In the genomic region with DNA sequence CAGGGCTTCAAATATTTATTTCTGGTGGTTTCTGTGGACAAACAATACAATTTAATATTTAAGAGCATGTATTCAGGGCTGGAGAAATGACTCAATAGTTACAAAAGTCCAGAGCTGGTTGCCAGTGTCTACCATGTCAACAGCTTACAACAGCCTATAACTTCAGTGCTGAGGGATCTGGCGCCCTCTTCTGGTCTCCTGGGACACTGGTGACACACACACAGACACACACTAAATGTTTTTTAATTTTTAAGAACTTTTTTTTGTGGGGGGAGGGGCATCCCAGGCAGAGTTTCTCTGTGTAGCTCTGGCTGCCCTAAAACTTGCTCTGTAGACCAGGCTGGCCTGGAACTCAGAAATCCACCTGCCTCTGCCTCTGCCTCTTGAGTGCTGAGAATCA, we compare ENCODE assay signal across 9 mouse cellular contexts. TPM values are rescaled to one million over a fixed set of nuclear protein-coding genes. Genes with fewer than 3 reads are reported as not detected.
A peak's percentile ranks its signal among the peaks of the same experiment; 100 is the strongest.
DNase-seq lines count a peak whose midpoint lies in the region; ATAC-seq and TF ChIP-seq lines count a peak whose summit lies in the region.
"Had no signal": no experiment of that assay in that cellular context is flagged by ENCODE, and none has a peak within 500 bp of the region (broad histone marks: within the 10 kb centered on the region; RNA-seq: fewer than 3 reads in every experiment).

No protein-coding gene starts in this region.

- H3K36me3 ChIP-seq in liver, embryonic 11.5 days (ENCODE audit: control insufficient read depth, insufficient read depth, low read length): no peaks in the 10 kb centered on the region
- no peaks in the 10 kb centered on the region for H3K36me3 ChIP-seq in embryonic facial prominence, embryonic 14.5 days (ENCODE audit: control insufficient read depth, insufficient read depth, low read length)
- no peaks in the 10 kb centered on the region for H3K36me3 ChIP-seq in liver, postnatal 0 days (replicated peaks; ENCODE audit: insufficient read depth, low read length)
- H3K36me3 ChIP-seq: heart, embryonic 13.5 days had no signal

- no peak for TF ChIP-seq EP300 in liver, postnatal 0 days (IDR thresholded peaks at IDR 0.05; ENCODE audit: low read depth)

- H3K4me3 ChIP-seq in cerebellum, adult 2 months (replicated peaks; ENCODE audit: insufficient read depth, low read depth, low read length): no peak overlapping the region
- no peak overlapping the region for H3K4me3 ChIP-seq in liver, embryonic 11.5 days (ENCODE audit: low read depth, low read length)
- H3K4me3 ChIP-seq in embryonic facial prominence, embryonic 14.5 days (ENCODE audit: low read depth, low read length): no peak overlapping the region
- H3K4me3 ChIP-seq in liver, postnatal 0 days (ENCODE audit: low read depth, low read length): no peak overlapping the region
- H3K4me3 ChIP-seq: heart, embryonic 13.5 days had no signal

- TF ChIP-seq POLR2A in cerebellum, adult 2 months (IDR thresholded peaks at IDR 0.05; ENCODE audit: borderline replicate concordance, insufficient read depth, low read length): no peak

- no peak overlapping the region for H3K27ac ChIP-seq in cerebellum, adult 2 months (ENCODE audit: insufficient read depth, low read length)
- no peak overlapping the region for H3K27ac ChIP-seq in liver, embryonic 11.5 days (ENCODE audit: low read depth, low read length)
- H3K27ac ChIP-seq in embryonic facial prominence, embryonic 14.5 days (replicated peaks; ENCODE audit: low read depth, low read length): no peak overlapping the region
- H3K27ac ChIP-seq in liver, postnatal 0 days (ENCODE audit: low read depth): no peak overlapping the region
- H3K27ac ChIP-seq: heart, embryonic 13.5 days had no signal

- WGBS in cerebellum, adult 2 months: 6% methylated on average over 1 of the region's 1 CpGs
- WGBS in liver, embryonic 11.5 days: 6% methylated on average over 1 of the region's 1 CpGs
- 0% methylated on average over 1 of the region's 1 CpGs for WGBS in embryonic facial prominence, embryonic 14.5 days
- 4% methylated on average over 1 of the region's 1 CpGs for WGBS in liver, postnatal 0 days (ENCODE audit: insufficient replicate concordance)

- no peaks in the 10 kb centered on the region for H3K27me3 ChIP-seq in cerebellum, adult 2 months (ENCODE audit: control insufficient read depth, insufficient read depth, low read length)
- peaks cover 18% of the 10 kb centered on the region for H3K27me3 ChIP-seq in liver, embryonic 11.5 days (replicated peaks; ENCODE audit: control insufficient read depth, insufficient read depth, low read length)
- 0 out of 2 replicates have a peak, but pooled peaks cover 4% of the 10 kb centered on the region for H3K27me3 ChIP-seq in embryonic facial prominence, embryonic 14.5 days (replicated peaks; ENCODE audit: control insufficient read depth, insufficient read depth, low read length)
- H3K27me3 ChIP-seq in liver, postnatal 0 days (ENCODE audit: insufficient read depth, low read length): peaks cover 9% of the 10 kb centered on the region; the same call in 1 of the 2 replicates

- no peak overlapping the region for H3K9ac ChIP-seq in liver, embryonic 11.5 days (ENCODE audit: low read depth, low read length)
- no peak overlapping the region for H3K9ac ChIP-seq in embryonic facial prominence, embryonic 14.5 days (ENCODE audit: low read depth, low read length)
- no peak overlapping the region for H3K9ac ChIP-seq in liver, postnatal 0 days (replicated peaks)
- H3K9ac ChIP-seq: heart, embryonic 13.5 days had no signal

- no peak for DNase-seq in cerebellum, adult 2 months
- peak; percentile 66 for DNase-seq in liver
- DNase-seq in liver, embryonic 11.5 days (ENCODE audit: low spot score): no peak
- peak; percentile 40 for DNase-seq in T-cell, adult 2 months (ENCODE audit: low spot score)
- peak; percentile 25 for DNase-seq in embryonic facial prominence, embryonic 14.5 days (ENCODE audit: low spot score)
- peak; percentile 79 for DNase-seq in liver, postnatal 0 days
- DNase-seq in thymus, postnatal 4 days: peak; percentile 87

- ATAC-seq in cerebellum, adult (ENCODE audit: insufficient number of reproducible peaks, low FRiP score, low TSS enrichment): no peak
- no peak for ATAC-seq in liver, embryonic 11.5 days (replicated peaks; ENCODE audit: low FRiP score)
- ATAC-seq in embryonic facial prominence, embryonic 14.5 days (ENCODE audit: low read depth): no peak
- ATAC-seq in liver, postnatal 0 days: peak; percentile 76

- H3K4me2 ChIP-seq in liver, embryonic 11.5 days: no peak overlapping the region
- H3K4me2 ChIP-seq in embryonic facial prominence, embryonic 14.5 days (ENCODE audit: low read depth, low read length): no peak overlapping the region
- H3K4me2 ChIP-seq in liver, postnatal 0 days (ENCODE audit: low read depth, low read length): no peak overlapping the region
- H3K4me2 ChIP-seq: heart, embryonic 13.5 days had no signal

- peaks cover 3% of the 10 kb centered on the region for H3K4me1 ChIP-seq in cerebellum, adult 2 months (ENCODE audit: control insufficient read depth, insufficient read depth, low read length)
- H3K4me1 ChIP-seq in liver, embryonic 11.5 days (replicated peaks; ENCODE audit: control insufficient read depth, insufficient read depth, low read length): peaks cover 3% of the 10 kb centered on the region
- no peaks in the 10 kb centered on the region for H3K4me1 ChIP-seq in embryonic facial prominence, embryonic 14.5 days (ENCODE audit: control insufficient read depth, insufficient read depth, low read length)
- peaks cover 9% of the 10 kb centered on the region for H3K4me1 ChIP-seq in liver, postnatal 0 days (ENCODE audit: insufficient read depth)

- H3K9me3 ChIP-seq in liver, embryonic 11.5 days (ENCODE audit: control insufficient read depth, low read length): no peaks in the 10 kb centered on the region
- no peaks in the 10 kb centered on the region for H3K9me3 ChIP-seq in embryonic facial prominence, embryonic 14.5 days (ENCODE audit: control insufficient read depth, low read length)
- no peaks in the 10 kb centered on the region for H3K9me3 ChIP-seq in liver, postnatal 0 days (ENCODE audit: low read length)
- H3K9me3 ChIP-seq: heart, embryonic 13.5 days had no signal

- TF ChIP-seq CTCF in cerebellum, adult 2 months (IDR thresholded peaks at IDR 0.05; ENCODE audit: borderline replicate concordance, insufficient read depth, low read depth, low read length): peak; percentile 26; the same call in 1 of the 2 replicates
- peak; percentile 75 for TF ChIP-seq CTCF in liver, postnatal 0 days (IDR thresholded peaks at IDR 0.05; ENCODE audit: low read depth)

RNA-seq across cellular contexts. Expression of a gene that starts 4.8 kb away (rescaled TPM):
- 1.9 TPM in 2 replicates for polyA plus RNA-seq in cerebellum, adult 2 months (2012; rRNA removed)
- 2.6 TPM in 2 replicates for polyA plus RNA-seq in liver, embryonic 11.5 days (2014; fragmentation: Nextera tagmentation; extraction: Ambion mirVana)
- 8.1 and 9.1 TPM in 2 replicates for polyA plus RNA-seq in embryonic facial prominence, embryonic 14.5 days (2014; fragmentation: Nextera tagmentation; extraction: Ambion mirVana)
- polyA plus RNA-seq in liver, postnatal 0 days (2015; fragmentation: Nextera tagmentation; extraction: Ambion mirVana): 1.1 and 1.7 TPM in 2 replicates

RNA-seq across cellular contexts. Expression of a gene that starts 19.4 kb away (rescaled TPM):
- 153 and 190 TPM in 2 replicates for polyA plus RNA-seq in cerebellum, adult 2 months (2012; rRNA removed)
- polyA plus RNA-seq in liver, embryonic 11.5 days (2014; fragmentation: Nextera tagmentation; extraction: Ambion mirVana): 0.04 TPM in 1 of 2 replicates, not detected in the other
- 0.51 TPM in 2 replicates for polyA plus RNA-seq in embryonic facial prominence, embryonic 14.5 days (2014; fragmentation: Nextera tagmentation; extraction: Ambion mirVana)
- polyA plus RNA-seq in liver, postnatal 0 days (2015; fragmentation: Nextera tagmentation; extraction: Ambion mirVana): not detected in 2 replicates

RNA-seq across cellular contexts. Expression of a gene that starts 20.1 kb away (rescaled TPM):
- not detected in 2 replicates for polyA plus RNA-seq in cerebellum, adult 2 months (2012; rRNA removed)
- not detected in 2 replicates for polyA plus RNA-seq in liver, embryonic 11.5 days (2014; fragmentation: Nextera tagmentation; extraction: Ambion mirVana)
- polyA plus RNA-seq in embryonic facial prominence, embryonic 14.5 days (2014; fragmentation: Nextera tagmentation; extraction: Ambion mirVana): not detected in 2 replicates
- polyA plus RNA-seq in liver, postnatal 0 days (2015; fragmentation: Nextera tagmentation; extraction: Ambion mirVana): not detected in 2 replicates
- polyA plus RNA-seq: heart, embryonic 13.5 days had no signal

RNA-seq across cellular contexts. Expression of a gene that starts 26.5 kb away (rescaled TPM):
- polyA plus RNA-seq in cerebellum, adult 2 months (2012; rRNA removed): 52.9 and 53.4 TPM in 2 replicates
- polyA plus RNA-seq in liver, embryonic 11.5 days (2014; fragmentation: Nextera tagmentation; extraction: Ambion mirVana): 34.5 and 35.5 TPM in 2 replicates
- 34.0 and 35.2 TPM in 2 replicates for polyA plus RNA-seq in embryonic facial prominence, embryonic 14.5 days (2014; fragmentation: Nextera tagmentation; extraction: Ambion mirVana)
- 28.4 and 30.2 TPM in 2 replicates for polyA plus RNA-seq in liver, postnatal 0 days (2015; fragmentation: Nextera tagmentation; extraction: Ambion mirVana)

Comparison
In these comparisons a context has a peak if more than half of its experiments do, and no peak if none do; other contexts are left out.
1. DNase-seq: peak in liver (single experiment), T-cell, adult 2 months (single experiment), embryonic facial prominence, embryonic 14.5 days (single experiment), liver, postnatal 0 days (single experiment) and thymus, postnatal 4 days (single experiment); none in cerebellum, adult 2 months (0 of 2) and liver, embryonic 11.5 days (single experiment).
2. RNA of a gene that starts 19.4 kb away (polyA plus RNA-seq): 153 to 190 TPM in cerebellum, adult 2 months; 0.51 TPM in embryonic facial prominence, embryonic 14.5 days, 0.04 TPM in liver, embryonic 11.5 days and not detected in liver, postnatal 0 days; every median in the first group is over 100 times any median in the second.